In genomic region chr5:77217211-77217610, GRCm38 (mm10) we compare ENCODE assay signal across 8 mouse cellular contexts. TPM values are rescaled to one million over a fixed set of nuclear protein-coding genes. Genes with fewer than 3 reads are reported as not detected.
DNase-seq lines count a peak whose midpoint lies in the region; ATAC-seq lines count a peak whose summit lies in the region.

No protein-coding gene starts in this region.

- H3K9ac ChIP-seq in embryonic facial prominence, embryonic 11.5 days (replicated peaks; ENCODE audit: low read length): no peak overlapping the region
- no peak overlapping the region for H3K9ac ChIP-seq in midbrain, embryonic 13.5 days (replicated peaks)

- no peaks in the 10 kb centered on the region for H3K27me3 ChIP-seq in embryonic facial prominence, embryonic 11.5 days (ENCODE audit: control insufficient read depth, insufficient read depth, low read length)
- H3K27me3 ChIP-seq in limb, embryonic 10.5 days (ENCODE audit: low read depth, poor library complexity, severe bottlenecking): no peaks in the 10 kb centered on the region
- H3K27me3 ChIP-seq in midbrain, embryonic 13.5 days: no peaks in the 10 kb centered on the region

- no peak for ATAC-seq in embryonic facial prominence, embryonic 11.5 days (replicated peaks; ENCODE audit: insufficient number of reproducible peaks, low FRiP score, low TSS enrichment, low read depth)
- peak; percentile 69 for ATAC-seq in granulocyte monocyte progenitor cell, adult 5-6 weeks (replicated peaks; ENCODE audit: poor library complexity, severe bottlenecking)
- ATAC-seq in midbrain, embryonic 13.5 days: peak; percentile 63

- peak; percentile 84 for DNase-seq in A20 (ENCODE audit: low read depth, low spot score)
- peak; percentile 79 for DNase-seq in adrenal gland, postnatal 14 days
- peak; percentile 92 for DNase-seq in embryonic facial prominence, embryonic 11.5 days (ENCODE audit: low spot score)
- peak; percentile 76 for DNase-seq in kidney, adult 18-20 months
- peak; percentile 85 for DNase-seq in limb, embryonic 10.5 days (ENCODE audit: low spot score)
- peak; percentile 58 to 84 for DNase-seq in spleen, postnatal 10 days (ENCODE audit: low spot score in 2 of 2)

- H3K4me1 ChIP-seq in embryonic facial prominence, embryonic 11.5 days (ENCODE audit: control insufficient read depth, insufficient read depth, low read length): no peaks in the 10 kb centered on the region
- H3K4me1 ChIP-seq in limb, embryonic 10.5 days: no peaks in the 10 kb centered on the region
- no peaks in the 10 kb centered on the region for H3K4me1 ChIP-seq in midbrain, embryonic 13.5 days (replicated peaks)

- H3K4me3 ChIP-seq in embryonic facial prominence, embryonic 11.5 days (ENCODE audit: low read depth, low read length): no peak overlapping the region
- peak overlapping the region; percentile 27; the same call in 1 of the 2 replicates for H3K4me3 ChIP-seq in limb, embryonic 10.5 days
- H3K4me3 ChIP-seq in midbrain, embryonic 13.5 days (replicated peaks): no peak overlapping the region

- no peaks in the 10 kb centered on the region for H3K9me3 ChIP-seq in embryonic facial prominence, embryonic 11.5 days (replicated peaks; ENCODE audit: control insufficient read depth, low read length)
- no peaks in the 10 kb centered on the region for H3K9me3 ChIP-seq in limb, embryonic 10.5 days (replicated peaks)
- no peaks in the 10 kb centered on the region for H3K9me3 ChIP-seq in midbrain, embryonic 13.5 days

- no peak overlapping the region for H3K4me2 ChIP-seq in embryonic facial prominence, embryonic 11.5 days (ENCODE audit: low read depth, low read length)
- no peak overlapping the region for H3K4me2 ChIP-seq in midbrain, embryonic 13.5 days (replicated peaks)

- no peaks in the 10 kb centered on the region for H3K36me3 ChIP-seq in embryonic facial prominence, embryonic 11.5 days (replicated peaks; ENCODE audit: control insufficient read depth, insufficient read depth, low read depth, low read length)
- H3K36me3 ChIP-seq in limb, embryonic 10.5 days: no peaks in the 10 kb centered on the region
- H3K36me3 ChIP-seq in midbrain, embryonic 13.5 days: no peaks in the 10 kb centered on the region

- WGBS in embryonic facial prominence, embryonic 11.5 days: 16% methylated on average over 9 of the region's 9 CpGs
- 12% methylated on average over 9 of the region's 9 CpGs for WGBS in limb, embryonic 10.5 days
- 13% methylated on average over 9 of the region's 9 CpGs for WGBS in midbrain, embryonic 13.5 days

- H3K27ac ChIP-seq in embryonic facial prominence, embryonic 11.5 days (replicated peaks; ENCODE audit: low read depth, low read length): no peak overlapping the region
- H3K27ac ChIP-seq in limb, embryonic 10.5 days: no peak overlapping the region
- no peak overlapping the region for H3K27ac ChIP-seq in midbrain, embryonic 13.5 days

RNA-seq across cellular contexts. Expression of gene Spink2, which starts 5.9 kb away (rescaled TPM):
- 0.64 TPM in 1 of 2 replicates, not detected in the other for total RNA-seq in adrenal gland, postnatal 14 days (2021)
- 1.3 TPM in 2 replicates for polyA plus RNA-seq in embryonic facial prominence, embryonic 11.5 days (2014; fragmentation: Nextera tagmentation; extraction: Ambion mirVana)
- total RNA-seq in granulocyte monocyte progenitor cell, adult 5-6 weeks (2014; fragmentation: Nextera tagmentation): not detected in 2 replicates
- total RNA-seq in granulocyte monocyte progenitor cell, adult 5-6 weeks (2017): not detected in 2 replicates
- polyA plus RNA-seq in limb, embryonic 10.5 days (2016; fragmentation: Nextera tagmentation; extraction: Ambion mirVana): 0.89 and 1.4 TPM in 2 replicates
- polyA plus RNA-seq in midbrain, embryonic 13.5 days (2015; fragmentation: Nextera tagmentation; extraction: Ambion mirVana): 0.48 TPM in 1 of 2 replicates, not detected in the other

RNA-seq across cellular contexts. Expression of gene Rest, which starts 48.1 kb away (rescaled TPM):
- 26.0 and 26.1 TPM in 2 replicates for total RNA-seq in adrenal gland, postnatal 14 days (2021)
- 49.4 and 52.2 TPM in 2 replicates for polyA plus RNA-seq in embryonic facial prominence, embryonic 11.5 days (2014; fragmentation: Nextera tagmentation; extraction: Ambion mirVana)
- 21.4 and 29.5 TPM in 2 replicates for total RNA-seq in granulocyte monocyte progenitor cell, adult 5-6 weeks (2014; fragmentation: Nextera tagmentation)
- total RNA-seq in granulocyte monocyte progenitor cell, adult 5-6 weeks (2017): 46.3 and 49.3 TPM in 2 replicates
- 35.7 and 46.6 TPM in 2 replicates for polyA plus RNA-seq in limb, embryonic 10.5 days (2016; fragmentation: Nextera tagmentation; extraction: Ambion mirVana)
- 8.0 and 8.5 TPM in 2 replicates for polyA plus RNA-seq in midbrain, embryonic 13.5 days (2015; fragmentation: Nextera tagmentation; extraction: Ambion mirVana)
